Comparison of ENCODE assay signal across 29 mouse cellular contexts in genomic region chr14:22552358-22552757, GRCm38 (mm10).
DNase-seq lines count a peak whose midpoint lies in the region; ATAC-seq and TF ChIP-seq lines count a peak whose summit lies in the region.
"Had no signal": no experiment of that assay in that cellular context is flagged by ENCODE, and none has a peak within 500 bp of the region (broad histone marks: within the 10 kb centered on the region; RNA-seq: fewer than 3 reads in every experiment).

No protein-coding gene starts in this region.

- H3K9ac ChIP-seq in liver, postnatal 0 days (replicated peaks), result no peak overlapping the region
- no peak overlapping the region for H3K9ac ChIP-seq in liver, embryonic 12.5 days
- H3K9ac ChIP-seq in CH12.LX (ENCODE audit: insufficient read depth, low read depth), result no peak overlapping the region
- H3K9ac ChIP-seq in forebrain, embryonic 16.5 days (replicated peaks; ENCODE audit: low read depth, low read length), result no peak overlapping the region
- H3K9ac ChIP-seq: heart, embryonic 12.5 days; hindbrain, embryonic 14.5 days; kidney, embryonic 15.5 days; limb, embryonic 12.5 days; midbrain, embryonic 12.5 days; stomach, embryonic 15.5 days had no signal

- peak; percentile 1; the same call in 1 of the 2 replicates for TF ChIP-seq RAD21 in CH12.LX (IDR thresholded peaks at IDR 0.05; ENCODE audit: low read depth, low read length)

- no peak for DNase-seq in frontal cortex, postnatal 25 days (ENCODE audit: low spot score in 2 of 2)
- no peak for DNase-seq in liver, postnatal 0 days
- no peak for DNase-seq in CH12.LX (ENCODE audit: extremely low read depth)
- no peak for DNase-seq in gastrocnemius, postnatal 25 days
- DNase-seq: adrenal gland, adult 8-10 months; cerebellum, adult 8-10 months; cerebellum, postnatal 36 days; gastrocnemius, postnatal 10 days; heart, adult 18-20 months; heart, postnatal 4 days; kidney, adult 11 months; kidney, postnatal 36 days; lung, adult 2 months; right cerebral cortex, postnatal 25 days; thymus, postnatal 14 days had no signal

- no peaks in the 10 kb centered on the region for H3K36me3 ChIP-seq in liver, postnatal 0 days (replicated peaks; ENCODE audit: insufficient read depth, low read length)
- H3K36me3 ChIP-seq in liver, embryonic 12.5 days, result no peaks in the 10 kb centered on the region
- no peaks in the 10 kb centered on the region for H3K36me3 ChIP-seq in CH12.LX (replicated peaks in 1 of 2; ENCODE audit: control insufficient read depth in 1 of 2, insufficient read depth in 1 of 2, low read length in 1 of 2)
- H3K36me3 ChIP-seq in forebrain, embryonic 16.5 days (ENCODE audit: control insufficient read depth, insufficient read depth), result no peaks in the 10 kb centered on the region
- H3K36me3 ChIP-seq: heart, embryonic 12.5 days; kidney, embryonic 15.5 days; limb, embryonic 12.5 days; midbrain, embryonic 12.5 days; stomach, embryonic 15.5 days had no signal

- H3K79me2 ChIP-seq in CH12.LX (replicated peaks; ENCODE audit: control insufficient read depth, extremely low read depth, insufficient read depth, poor library complexity, severe bottlenecking), result no peaks in the 10 kb centered on the region

- TF ChIP-seq CTCF in liver, postnatal 0 days (IDR thresholded peaks at IDR 0.05; ENCODE audit: low read depth), result 0 out of 2 replicates have a peak, but pooled peaks have one; percentile 2
- TF ChIP-seq CTCF in CH12.LX (conservative IDR thresholded peaks at IDR 0.05 in 1 of 2, IDR thresholded peaks at IDR 0.05 in 1 of 2; ENCODE audit: low read depth in 2 of 2, low read length in 2 of 2), result no peak

- H3K4me2 ChIP-seq in liver, postnatal 0 days (ENCODE audit: low read depth, low read length), result no peak overlapping the region
- H3K4me2 ChIP-seq in liver, embryonic 12.5 days, result no peak overlapping the region
- H3K4me2 ChIP-seq in CH12.LX (ENCODE audit: insufficient read depth, low read depth, poor library complexity, severe bottlenecking), result no peak overlapping the region
- no peak overlapping the region for H3K4me2 ChIP-seq in forebrain, embryonic 16.5 days (ENCODE audit: low read length)
- H3K4me2 ChIP-seq: heart, embryonic 12.5 days; hindbrain, embryonic 14.5 days; kidney, embryonic 15.5 days; limb, embryonic 12.5 days; liver, embryonic 11.5 days; midbrain, embryonic 12.5 days; stomach, embryonic 15.5 days had no signal

- no peak for TF ChIP-seq EP300 in liver, postnatal 0 days (IDR thresholded peaks at IDR 0.05; ENCODE audit: low read depth)
- TF ChIP-seq EP300 in CH12.LX (IDR thresholded peaks at IDR 0.05; ENCODE audit: low read length), result no peak

- dilution Hi-C loops in CH12.LX (cut with MboI; ENCODE audit: extremely low pct_ligation_motif_present, extremely low pct_unique_long_range_greater_than_20kb, low sequenced_read_pairs), result no loop called here

- no peaks in the 10 kb centered on the region for H3K27me3 ChIP-seq in liver, postnatal 0 days (ENCODE audit: insufficient read depth, low read length)
- H3K27me3 ChIP-seq in liver, embryonic 12.5 days (replicated peaks), result no peaks in the 10 kb centered on the region
- H3K27me3 ChIP-seq in CH12.LX (replicated peaks), result no peaks in the 10 kb centered on the region
- H3K27me3 ChIP-seq in forebrain, embryonic 16.5 days (replicated peaks; ENCODE audit: control insufficient read depth, insufficient read depth, low read length), result peaks cover 4% of the 10 kb centered on the region; the same call in 1 of the 2 replicates
- H3K27me3 ChIP-seq: heart, embryonic 12.5 days; kidney, embryonic 15.5 days; stomach, embryonic 15.5 days had no signal

- 72% methylated on average over 4 of the region's 4 CpGs for WGBS in liver, postnatal 0 days (ENCODE audit: insufficient replicate concordance)
- 64% methylated on average over 4 of the region's 4 CpGs for WGBS in liver, embryonic 12.5 days (ENCODE audit: insufficient replicate concordance)
- WGBS in forebrain, embryonic 16.5 days, result 14% methylated on average over 4 of the region's 4 CpGs

- no peak overlapping the region for H3K27ac ChIP-seq in liver, postnatal 0 days (ENCODE audit: low read depth)
- H3K27ac ChIP-seq in liver, embryonic 12.5 days, result no peak overlapping the region
- H3K27ac ChIP-seq in CH12.LX (ENCODE audit: insufficient read depth, low read depth), result no peak overlapping the region
- no peak overlapping the region for H3K27ac ChIP-seq in forebrain, embryonic 16.5 days (ENCODE audit: low read length)
- H3K27ac ChIP-seq: hindbrain, embryonic 14.5 days; kidney, embryonic 15.5 days; layer of hippocampus, adult 2 months; left cerebral cortex, adult 2 months; limb, embryonic 12.5 days; midbrain, embryonic 12.5 days; stomach, embryonic 15.5 days had no signal

- ATAC-seq in frontal cortex, adult (ENCODE audit: low TSS enrichment), result peak; percentile 69
- ATAC-seq in liver, postnatal 0 days, result no peak
- no peak for ATAC-seq in liver, embryonic 12.5 days
- peak; percentile 79 for ATAC-seq in forebrain, embryonic 16.5 days
- ATAC-seq: activated CD4-positive, CD25-positive, alpha-beta regulatory T cell, adult 4 months; inflammation-experienced regulatory T-cells, adult 6 months had no signal

- no peaks in the 10 kb centered on the region for H3K9me3 ChIP-seq in liver, postnatal 0 days (ENCODE audit: low read length)
- H3K9me3 ChIP-seq in liver, embryonic 12.5 days (replicated peaks), result no peaks in the 10 kb centered on the region
- H3K9me3 ChIP-seq in CH12.LX (replicated peaks; ENCODE audit: low read length), result no peaks in the 10 kb centered on the region
- H3K9me3 ChIP-seq in forebrain, embryonic 16.5 days (ENCODE audit: control insufficient read depth, low read length), result no peaks in the 10 kb centered on the region
- H3K9me3 ChIP-seq: heart, embryonic 12.5 days; kidney, embryonic 15.5 days; limb, embryonic 12.5 days; midbrain, embryonic 12.5 days; stomach, embryonic 15.5 days had no signal

- TF ChIP-seq POLR2A in CH12.LX (IDR thresholded peaks at IDR 0.05; ENCODE audit: low read depth, low read length), result no peak

- no peak overlapping the region for H3K4me3 ChIP-seq in liver, postnatal 0 days (ENCODE audit: low read depth, low read length)
- H3K4me3 ChIP-seq in liver, embryonic 12.5 days, result no peak overlapping the region
- no peak overlapping the region for H3K4me3 ChIP-seq in CH12.LX (replicated peaks in 1 of 3; ENCODE audit: low read depth in 2 of 3, low read length in 2 of 3, poor library complexity in 1 of 3)
- H3K4me3 ChIP-seq in forebrain, embryonic 16.5 days (replicated peaks; ENCODE audit: low read length), result no peak overlapping the region
- H3K4me3 ChIP-seq: heart, embryonic 12.5 days; kidney, embryonic 15.5 days; layer of hippocampus, adult 2 months; left cerebral cortex, adult 2 months; limb, embryonic 12.5 days; midbrain, embryonic 12.5 days; stomach, embryonic 15.5 days had no signal

- no peaks in the 10 kb centered on the region for H3K4me1 ChIP-seq in liver, postnatal 0 days (ENCODE audit: insufficient read depth)
- H3K4me1 ChIP-seq in liver, embryonic 12.5 days, result no peaks in the 10 kb centered on the region
- H3K4me1 ChIP-seq in CH12.LX (ENCODE audit: control insufficient read depth in 1 of 2, insufficient read depth in 2 of 2), result no peaks in the 10 kb centered on the region
- H3K4me1 ChIP-seq in forebrain, embryonic 16.5 days (replicated peaks; ENCODE audit: control insufficient read depth, insufficient read depth, low read length), result 0 out of 2 replicates have a peak, but pooled peaks cover 9% of the 10 kb centered on the region
- H3K4me1 ChIP-seq: heart, embryonic 12.5 days; limb, embryonic 12.5 days; stomach, embryonic 15.5 days had no signal

- in situ Hi-C loops in CH12.LX (cut with MboI; ENCODE audit: low pct_ligation_motif_present, low pct_unique_long_range_greater_than_20kb, low sequenced_read_pairs), result loop anchor here (25.0 kb wide), 1 partner anchor 590 kb away; no protein-coding TSS in a partner anchor

TF ChIP-seq in CH12.LX, 34 proteins besides CTCF, POLR2A, EP300 and RAD21:
- no peak for TF ChIP-seq MXI1 (IDR thresholded peaks at IDR 0.05; ENCODE audit: low read depth, low read length)
- TF ChIP-seq CHD2 (IDR thresholded peaks at IDR 0.05; ENCODE audit: low read length), result no peak
- TF ChIP-seq ZC3H11A (IDR thresholded peaks at IDR 0.05; ENCODE audit: low read depth, low read length), result no peak
- TF ChIP-seq MAZ (IDR thresholded peaks at IDR 0.05; ENCODE audit: low read depth, low read length), result no peak
- no peak for TF ChIP-seq MAX (IDR thresholded peaks at IDR 0.05; ENCODE audit: low read length)
- TF ChIP-seq NRF1 (IDR thresholded peaks at IDR 0.05; ENCODE audit: low read depth, low read length), result no peak
- no peak for TF ChIP-seq JUN (IDR thresholded peaks at IDR 0.05; ENCODE audit: insufficient read depth, low read depth, low read length)
- TF ChIP-seq USF2 (conservative IDR thresholded peaks at IDR 0.05; ENCODE audit: low read depth, low read length), result no peak

Comparison
In these comparisons a context has a peak if more than half of its experiments do, and no peak if none do; other contexts are left out.
1. ATAC-seq: peak in frontal cortex, adult (single experiment) and forebrain, embryonic 16.5 days (single experiment); none in liver, postnatal 0 days (single experiment) and liver, embryonic 12.5 days (single experiment).